Mouse (Mus musculus) mouse embryonic stem cell (cell line): ENCODE measurements at regions not wholly inside any gene's neighbourhood (a gene's known extent, or its start where the extent isn't known, plus 50 kb on each side); places are given as distances from the start of the nearest gene placed in this dataset.

Experiments used
- in situ Hi-C, 2 experiments: fragments of 300-500 bp; cut with MboI; formaldehyde crosslinking; loops; 1 replicate in 1 of 2; 3 replicates in 1 of 2; pipeline ENCODE4 v1.14.3; 2019 to 2020; ENCODE audit warnings: low sequenced_read_pairs in 2 of 2, low pct_unique_long_range_greater_than_20kb in 1 of 2, mixed read lengths in 1 of 2; ENCODE audit not compliant: unreplicated experiment in 1 of 2

DNA sequence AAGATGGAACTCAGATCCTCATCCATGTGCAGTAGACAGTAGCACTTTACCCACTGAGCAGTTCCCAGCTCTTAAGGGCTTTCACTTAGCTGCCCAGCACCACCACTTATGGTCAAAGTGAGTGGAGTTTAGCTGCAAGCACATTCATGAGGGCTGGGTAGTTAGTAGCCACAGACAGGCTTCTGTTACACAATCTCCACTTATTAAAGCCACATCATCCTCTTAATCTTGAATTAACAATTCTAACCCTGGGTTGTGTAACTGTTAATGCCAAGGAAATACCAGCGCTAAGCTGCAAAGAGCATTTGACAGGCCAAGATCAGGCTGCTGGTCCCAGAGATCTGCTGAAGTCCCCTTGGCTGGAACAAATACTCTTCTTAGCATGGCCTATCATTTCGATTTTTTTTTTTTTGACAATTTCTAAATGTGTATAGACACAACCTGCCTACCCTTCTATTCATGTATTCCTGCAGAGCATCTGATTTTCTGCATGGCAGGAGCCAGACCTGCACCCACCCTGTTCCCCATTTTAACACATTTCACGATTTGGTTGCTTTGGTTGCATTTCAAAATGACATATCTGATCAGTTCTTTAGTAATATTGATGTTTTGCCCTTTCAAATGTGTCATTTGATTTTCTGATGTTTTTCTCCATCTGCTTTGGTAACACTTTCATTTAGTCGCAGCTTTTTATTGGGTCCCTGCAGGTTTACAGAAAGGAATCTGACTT lies 500.2 kb upstream of the Plxna2 start:
- in situ Hi-C loops = no loop called here

DNA sequence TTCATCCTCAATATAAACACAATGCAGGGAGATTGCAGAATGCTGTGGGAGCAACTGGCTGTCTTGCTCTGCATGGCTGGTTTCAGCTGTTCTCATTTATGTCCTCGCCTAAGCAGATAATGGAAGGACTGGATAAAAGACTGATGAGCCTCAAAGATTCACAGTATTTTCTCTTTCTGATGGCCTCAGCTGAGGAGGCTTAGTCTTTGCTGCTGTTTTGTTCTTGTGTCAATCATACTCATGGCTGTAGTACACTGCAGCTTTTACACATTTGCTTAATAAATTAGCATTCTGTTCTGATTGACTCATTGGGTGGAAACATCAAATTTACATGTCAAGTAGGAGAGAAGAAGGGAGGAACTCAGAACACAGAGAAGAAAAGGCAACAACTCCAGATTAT lies 503.6 kb upstream of the Plxna2 start:
- in situ Hi-C loops = no loop called here

DNA sequence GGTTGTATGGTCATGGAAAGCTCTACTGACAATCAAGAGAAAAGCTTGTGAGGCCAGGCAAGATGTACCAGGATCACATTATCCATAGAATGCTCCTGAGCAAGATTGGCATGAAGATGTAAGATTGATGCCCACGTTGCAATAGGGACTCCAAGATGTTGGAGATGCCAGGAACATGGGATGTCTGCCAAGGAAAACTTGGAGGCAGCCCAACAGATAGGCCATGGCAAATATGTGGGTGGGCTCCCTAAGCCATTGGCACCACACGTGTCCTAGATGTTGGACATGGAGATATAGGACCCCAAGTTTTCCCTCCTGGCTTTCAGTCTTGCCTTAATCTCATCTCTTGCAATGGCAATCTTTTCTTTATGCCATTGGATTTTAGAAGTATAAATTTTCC lies 506.1 kb upstream of the Plxna2 start:
- in situ Hi-C loops = no loop called here

DNA sequence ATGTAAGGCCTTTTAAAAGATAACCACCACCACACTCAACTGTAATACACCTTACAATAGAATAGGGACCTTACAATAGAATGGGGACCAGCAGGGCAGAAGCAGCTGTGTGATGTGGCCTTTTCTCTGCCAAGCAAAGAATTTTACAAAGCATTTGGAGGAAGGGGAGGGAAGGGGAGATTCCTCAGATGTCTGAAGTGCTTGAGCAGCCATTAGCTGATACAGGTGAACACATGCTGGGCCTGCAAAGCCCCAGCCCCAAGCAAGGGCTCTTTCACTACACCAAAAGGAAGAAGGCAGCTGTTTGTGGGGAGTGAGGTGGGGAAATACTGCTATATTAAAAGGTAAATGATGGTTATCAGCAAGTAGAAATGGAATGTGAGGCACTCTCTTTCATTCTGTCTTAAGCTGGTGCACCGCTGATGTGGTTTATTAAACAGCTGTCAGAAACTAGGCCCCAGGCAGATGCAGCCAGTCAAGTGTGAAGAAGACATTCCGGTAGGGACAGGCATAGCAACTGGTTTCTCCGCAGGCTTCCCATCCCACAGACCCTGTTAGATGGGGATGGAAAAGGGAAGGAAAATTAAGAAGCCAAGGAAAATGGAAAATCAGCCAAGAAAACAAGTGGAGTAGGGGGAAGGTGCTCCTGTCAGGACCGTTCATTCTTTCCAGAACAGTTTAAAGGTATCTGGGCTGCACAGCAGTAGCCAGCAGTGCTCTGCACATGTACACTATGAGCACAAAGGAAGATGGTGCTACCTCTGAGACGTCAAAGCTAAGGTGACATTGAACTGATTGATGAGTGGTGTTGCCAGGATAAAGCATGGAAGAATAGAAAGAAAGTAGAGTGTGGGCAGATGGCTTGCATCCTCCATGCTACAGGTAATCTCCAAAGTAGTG lies 508.6 kb upstream of the Plxna2 start:
- in situ Hi-C loops = no loop called here

- in situ Hi-C loops = no loop called here
Measured at GRCm38 (mm10) chr1:194108132-194108531, 509.9 kb upstream of the Plxna2 start.

DNA sequence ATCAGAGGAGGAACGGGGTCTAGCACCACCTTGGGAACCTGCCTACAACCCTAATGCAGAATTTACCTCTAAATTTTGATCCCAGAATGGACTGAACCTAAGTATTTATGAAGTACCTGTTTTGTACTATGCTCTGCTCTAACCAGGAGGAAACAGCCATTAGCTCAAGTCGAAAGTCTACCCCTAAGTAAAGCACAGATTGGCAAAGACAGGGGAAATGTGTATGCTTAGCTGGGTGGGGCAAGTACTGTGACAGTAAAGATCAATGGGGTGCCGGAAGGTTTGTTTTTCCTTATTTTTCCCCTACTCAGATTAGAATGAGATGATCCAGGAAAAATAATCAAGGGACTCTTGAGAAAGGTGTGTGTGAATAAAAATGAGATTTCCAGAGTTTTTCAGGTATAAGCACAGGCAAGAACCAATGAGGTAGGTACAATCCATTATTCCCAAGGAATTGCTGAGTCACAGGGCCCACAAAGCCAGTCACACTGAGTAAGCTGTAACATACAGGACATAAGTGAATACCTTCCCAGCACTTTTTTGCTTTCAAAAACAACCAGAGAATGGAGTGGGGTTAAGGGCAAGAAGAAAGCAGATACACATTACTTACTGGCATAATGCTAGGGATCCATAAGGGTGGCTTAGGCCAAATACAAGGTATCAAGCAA lies 510.6 kb upstream of the Plxna2 start:
- in situ Hi-C loops = no loop called here

DNA sequence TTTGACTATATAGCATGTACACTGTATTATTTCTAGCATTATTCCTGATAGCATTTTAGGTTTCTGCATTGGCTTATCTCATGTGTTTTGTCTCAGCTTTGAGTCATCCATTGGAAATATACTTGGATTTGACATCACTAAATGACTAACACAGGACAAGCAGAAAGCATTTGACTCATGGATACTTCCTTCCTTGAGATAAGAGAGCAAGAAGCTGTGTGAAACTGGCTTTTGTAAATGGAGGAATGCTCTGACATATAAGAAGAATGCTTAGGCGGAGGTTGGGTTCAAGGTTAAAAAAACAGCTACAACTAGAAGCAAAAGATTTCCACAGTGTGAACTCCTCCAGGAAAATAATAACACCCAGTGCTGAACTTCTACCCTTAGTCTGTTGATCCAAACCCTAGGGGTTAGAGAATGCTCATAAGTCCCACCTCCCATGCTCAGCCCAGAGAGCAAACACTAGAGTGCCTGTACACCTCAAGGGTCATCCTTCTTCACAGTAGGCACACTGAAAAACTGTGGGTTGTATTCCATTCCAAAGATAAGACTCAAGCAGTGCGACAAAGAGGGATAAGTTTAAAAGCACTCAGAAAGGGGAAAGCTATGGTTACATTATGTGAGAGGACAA lies 528.0 kb upstream of the Plxna2 start:
- in situ Hi-C loops = no loop called here

- in situ Hi-C loops = no loop called here
Measured at GRCm38 (mm10) chr1:194058512-194058911, 559.5 kb upstream of the Plxna2 start.

DNA sequence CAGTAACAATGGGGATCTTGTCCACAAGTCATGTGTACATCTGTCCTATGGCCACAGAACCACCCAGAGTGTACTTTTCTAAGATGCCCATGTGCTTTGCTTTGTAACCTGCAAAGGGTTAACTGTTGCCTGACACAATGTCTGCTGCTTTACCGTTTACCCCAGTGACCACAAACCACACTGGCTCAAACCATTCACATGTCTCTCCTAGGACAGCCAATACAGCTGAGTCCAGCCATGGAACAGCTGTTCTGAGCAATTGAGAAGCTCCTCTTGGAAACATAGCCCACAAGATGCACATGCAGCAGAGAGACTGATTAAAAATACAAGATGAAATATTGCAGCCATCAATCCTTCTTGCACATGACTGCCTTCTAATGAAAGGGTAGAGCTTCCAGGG lies 561.5 kb upstream of the Plxna2 start:
- in situ Hi-C loops = no loop called here

DNA sequence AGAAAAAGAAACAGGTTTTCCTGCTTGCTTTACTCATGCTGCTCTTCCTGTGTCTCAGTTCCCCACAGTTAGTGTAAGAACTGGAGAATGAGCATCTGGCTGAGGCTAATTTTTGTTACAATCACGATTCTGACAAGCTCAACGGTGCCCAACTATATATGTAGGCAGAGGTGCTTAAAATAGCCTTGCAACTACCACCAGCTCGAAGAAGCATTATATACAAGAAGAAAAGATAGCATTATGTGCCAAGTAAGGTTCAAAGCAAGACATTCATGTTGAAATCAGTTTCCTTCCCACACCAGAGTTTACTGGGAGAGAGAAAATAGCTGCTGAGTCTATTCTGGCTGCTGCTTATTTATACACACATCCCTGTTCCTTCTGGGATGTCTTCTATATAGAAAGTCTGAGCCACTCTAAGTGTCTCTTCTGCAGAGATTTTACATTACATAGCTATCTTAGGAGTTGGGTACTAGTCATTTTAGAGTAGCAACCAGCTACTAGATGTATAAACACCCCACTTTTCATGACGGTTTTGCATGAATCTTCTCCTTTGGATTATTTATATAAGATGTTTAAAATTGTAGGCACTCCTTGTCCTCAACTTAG lies 568.2 kb upstream of the Plxna2 start:
- in situ Hi-C loops = no loop called here

DNA sequence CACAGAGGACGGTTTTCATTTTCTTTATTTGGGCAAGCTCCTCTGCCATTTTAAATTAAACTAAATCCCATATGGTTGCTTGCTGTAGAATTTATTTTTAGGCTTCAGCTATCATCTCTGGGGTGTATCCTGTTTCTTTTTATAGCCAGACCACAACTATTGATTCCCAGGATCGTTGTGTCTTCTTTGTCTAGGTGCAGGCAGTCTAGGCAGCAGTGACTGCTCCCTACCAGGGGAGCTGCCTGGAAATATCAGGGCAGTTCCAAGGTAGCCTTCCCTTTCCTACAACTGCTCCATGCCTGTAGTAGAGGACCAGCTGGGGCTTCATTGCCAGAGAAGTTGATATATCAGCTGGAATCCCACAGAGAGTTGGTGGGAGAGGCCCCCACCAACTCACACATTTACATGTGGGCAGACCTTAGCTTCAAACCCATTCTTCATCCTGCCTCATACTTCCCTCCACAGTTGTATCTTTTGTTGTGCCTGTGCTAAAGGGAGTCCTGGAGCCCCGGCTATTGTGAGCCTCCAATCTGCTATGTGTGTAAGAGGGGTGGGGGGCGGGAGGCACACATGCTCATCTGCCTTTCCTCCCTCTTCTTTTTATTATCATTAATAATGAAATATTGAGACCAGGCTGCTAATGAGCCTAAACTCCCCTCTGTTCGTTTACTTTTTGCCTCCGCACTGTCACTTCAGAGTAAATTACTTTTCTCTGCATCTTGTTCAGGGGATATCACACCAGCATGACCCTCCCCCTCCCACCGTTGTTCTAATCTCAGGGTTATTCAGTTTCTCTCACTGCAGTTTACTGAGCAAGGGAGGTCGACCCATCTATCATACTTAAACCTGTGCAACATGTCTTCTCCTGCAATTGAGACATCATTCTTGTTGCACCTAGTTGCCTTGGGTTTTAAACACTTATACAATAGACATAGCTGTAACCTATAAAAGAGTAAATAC lies 576.3 kb upstream of the Plxna2 start:
- in situ Hi-C loops = no loop called here

DNA sequence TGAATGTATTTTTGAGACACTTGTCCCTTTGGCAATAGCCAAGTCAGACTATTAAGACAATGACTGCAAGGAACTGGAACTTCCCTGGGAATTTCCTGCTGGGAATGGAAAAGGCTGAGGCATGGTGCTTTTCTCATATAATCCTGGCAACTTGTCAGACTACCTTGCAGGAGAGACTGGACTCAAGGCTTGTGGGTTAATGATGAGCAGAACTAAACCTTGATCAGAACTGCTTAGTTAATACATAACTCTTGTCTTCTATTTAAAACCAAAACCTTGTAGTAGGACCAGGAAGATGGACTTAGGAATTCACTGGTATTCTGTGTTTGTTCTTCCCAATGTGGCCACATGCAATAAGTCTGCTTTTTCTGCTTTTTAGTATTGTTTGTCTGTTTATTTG lies 579.3 kb upstream of the Plxna2 start:
- in situ Hi-C loops = no loop called here

DNA sequence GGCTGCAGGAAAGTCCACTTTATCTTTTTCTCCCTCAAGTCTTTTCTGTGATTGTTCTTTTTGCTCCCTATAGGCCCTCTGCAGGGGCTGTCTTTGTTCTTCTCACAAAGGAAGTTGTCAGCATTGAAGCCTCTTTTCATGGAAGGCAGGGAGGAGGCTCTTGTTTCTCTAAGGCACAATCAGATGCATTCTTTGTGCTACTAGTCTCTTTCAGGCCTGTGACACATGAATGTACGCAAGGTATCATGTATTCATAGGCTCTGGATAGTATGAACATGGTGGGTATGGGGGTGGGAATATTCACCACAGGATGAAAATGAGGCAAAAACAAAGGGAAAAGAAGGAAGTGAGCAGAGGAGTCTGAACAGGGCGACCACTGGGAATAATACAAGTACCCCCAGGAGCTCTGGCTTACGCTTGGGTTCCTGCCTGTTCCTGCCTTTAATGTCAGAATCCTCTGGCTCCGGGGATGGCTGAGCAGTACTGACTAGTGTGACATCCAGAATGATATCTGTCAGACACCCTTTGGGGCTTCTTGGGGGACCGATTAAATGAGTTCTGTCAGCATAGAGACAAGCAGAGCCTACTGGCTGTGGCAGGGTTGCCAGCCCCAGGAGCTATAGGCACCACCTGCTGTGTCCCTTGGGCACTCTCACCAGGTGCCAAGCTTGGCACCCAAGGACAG lies 583.7 kb upstream of the Plxna2 start:
- in situ Hi-C loops = no loop called here

DNA sequence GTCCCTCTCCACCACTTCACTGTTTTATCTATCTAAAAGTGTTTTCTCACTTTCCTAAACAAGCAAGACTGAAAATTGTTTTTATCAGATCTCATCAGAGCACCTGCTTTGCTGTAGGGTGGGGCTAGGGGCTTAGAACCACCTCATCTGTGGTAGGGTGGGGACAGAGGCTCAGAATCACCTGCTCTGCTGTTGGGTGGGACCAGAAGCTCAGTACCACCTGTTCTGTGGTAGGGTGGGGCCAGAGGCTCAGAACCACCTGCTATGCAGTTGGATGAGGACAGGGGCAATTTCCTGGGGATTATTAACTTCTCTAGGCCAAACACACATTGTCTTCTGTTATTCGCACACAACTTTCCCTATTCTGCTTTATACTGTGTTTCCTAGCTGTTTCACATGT lies 585.4 kb upstream of the Plxna2 start:
- in situ Hi-C loops = no loop called here

DNA sequence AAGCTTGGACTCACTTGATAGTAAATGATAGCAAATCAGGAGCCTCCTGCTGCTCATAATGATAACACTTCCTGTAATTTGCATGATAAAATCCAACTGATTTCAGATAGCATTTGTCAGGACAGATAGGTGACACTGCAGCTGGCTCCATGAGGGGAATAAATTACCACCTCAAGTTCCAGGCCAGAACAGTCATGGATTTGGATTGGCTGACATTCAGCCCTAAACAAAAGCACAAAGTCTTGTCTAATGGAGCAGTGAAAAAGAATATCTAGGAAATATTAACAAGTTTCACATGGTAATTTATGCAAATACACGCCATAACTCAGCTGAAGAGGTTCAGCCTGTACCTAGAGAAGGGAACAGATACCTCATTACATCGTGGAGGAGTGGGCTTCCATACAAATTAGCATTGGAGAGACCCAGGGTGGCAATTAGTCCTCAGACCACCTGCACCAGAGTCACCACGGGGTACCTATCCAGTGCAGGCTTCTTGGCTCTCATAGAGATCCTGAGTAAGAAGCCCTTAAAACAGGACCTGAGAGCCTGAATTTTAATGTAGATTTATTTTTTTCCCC lies 587.3 kb upstream of the Plxna2 start:
- in situ Hi-C loops = no loop called here

GRCm38 (mm10) chr1:194026958-194027692 lies 590.9 kb upstream of the Plxna2 start:
- in situ Hi-C loops = no loop called here
